8 mouse cellular contexts compared by ENCODE assay signal in the genomic region with DNA sequence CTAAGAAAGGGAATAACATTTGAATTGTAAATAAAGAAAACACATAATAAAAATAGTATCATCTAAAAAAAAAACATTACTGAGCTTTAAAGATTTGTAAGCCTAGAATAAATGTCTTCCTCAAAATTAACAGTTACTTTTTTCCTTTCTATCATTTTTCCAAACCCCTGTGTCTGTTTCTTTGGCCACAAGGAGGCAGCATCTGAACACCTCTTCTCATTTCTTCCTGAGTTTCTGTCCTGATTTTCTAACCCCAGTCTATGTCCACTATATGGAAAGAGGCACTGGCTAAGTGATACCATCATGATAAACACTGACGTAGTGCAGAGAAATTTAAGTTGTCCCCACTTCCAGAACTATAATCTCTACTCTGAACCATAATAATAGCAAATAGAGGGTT. TPM values are rescaled to one million over a fixed set of nuclear protein-coding genes. Genes with fewer than 3 reads are reported as not detected.
DNase-seq lines count a peak whose midpoint lies in the region; ATAC-seq and TF ChIP-seq lines count a peak whose summit lies in the region.
"Had no signal": no experiment of that assay in that cellular context is flagged by ENCODE, and none has a peak within 500 bp of the region (broad histone marks: within the 10 kb centered on the region; RNA-seq: fewer than 3 reads in every experiment).

No protein-coding gene starts in this region.

- peak; percentile 42; the same call in 1 of the 2 replicates for TF ChIP-seq CTCF in brain, embryonic 14.5 days (IDR thresholded peaks at IDR 0.05; ENCODE audit: borderline replicate concordance, extremely low read depth, insufficient read depth, insufficient read length)

- H3K27ac ChIP-seq in kidney, embryonic 16.5 days (ENCODE audit: low read length), result no peak overlapping the region

- no peaks in the 10 kb centered on the region for H3K4me1 ChIP-seq in kidney, embryonic 16.5 days (ENCODE audit: insufficient read depth, low read length)

- peak; percentile 8 to 20 for DNase-seq in kidney, postnatal 4 days
- peak; percentile 59 for DNase-seq in MN1 (ENCODE audit: low spot score)
- peak; percentile 52 for DNase-seq in brain, embryonic 14.5 days (ENCODE audit: low read depth)
- DNase-seq in layer of hippocampus, postnatal 36 days, result peak; percentile 3 to 5
- no peak for DNase-seq in heart, adult 9 months (ENCODE audit: low spot score in 2 of 2)
- no peak for DNase-seq in spleen, postnatal 14 days (ENCODE audit: low spot score in 2 of 2)
- DNase-seq: heart, postnatal 14 days had no signal

- no peak overlapping the region for H3K4me2 ChIP-seq in kidney, embryonic 16.5 days (replicated peaks; ENCODE audit: low read depth, low read length)

- H3K27me3 ChIP-seq in kidney, embryonic 16.5 days (ENCODE audit: insufficient read depth, low read length), result no peaks in the 10 kb centered on the region

- ATAC-seq in kidney, embryonic 16.5 days (ENCODE audit: low FRiP score, low TSS enrichment), result no peak

- H3K36me3 ChIP-seq in kidney, embryonic 16.5 days (ENCODE audit: insufficient read depth, low read length), result no peaks in the 10 kb centered on the region

- H3K9ac ChIP-seq in kidney, embryonic 16.5 days (replicated peaks; ENCODE audit: low read length), result no peak overlapping the region

- TF ChIP-seq POLR2A in brain, embryonic 14.5 days (IDR thresholded peaks at IDR 0.05; ENCODE audit: borderline replicate concordance, extremely low read depth, insufficient read depth, insufficient read length, poor library complexity, severe bottlenecking), result no peak

- no peaks in the 10 kb centered on the region for H3K9me3 ChIP-seq in kidney, embryonic 16.5 days (ENCODE audit: low read length)

- 32% methylated on average over 1 of the region's 1 CpGs for WGBS in kidney, embryonic 16.5 days

- no peak overlapping the region for H3K4me3 ChIP-seq in kidney, embryonic 16.5 days (ENCODE audit: low read length)

RNA-seq across cellular contexts. Expression of a gene that starts 55.8 kb away (rescaled TPM):
- 0.35 and 1.2 TPM in 2 replicates for polyA plus RNA-seq in kidney, embryonic 16.5 days (2015; fragmentation: Nextera tagmentation; extraction: Ambion mirVana)
- polyA plus RNA-seq in brain, embryonic 14.5 days (2012; rRNA removed), result 79.8 and 102 TPM in 2 replicates
- 100 to 1,000 TPM; 168 to 172 TPM for total RNA-seq in layer of hippocampus, postnatal 36 days (2021)
- total RNA-seq: heart, postnatal 14 days had no signal

Comparison
In these comparisons a context has a peak if more than half of its experiments do, and no peak if none do; other contexts are left out.
1. DNase-seq: peak in kidney, postnatal 4 days (2 of 2), MN1 (single experiment), brain, embryonic 14.5 days (single experiment) and layer of hippocampus, postnatal 36 days (2 of 2); none in heart, adult 9 months (0 of 2) and spleen, postnatal 14 days (0 of 2).
2. RNA of a gene that starts 55.8 kb away (polyA plus RNA-seq): 79.8 to 102 TPM in brain, embryonic 14.5 days; 0.35 to 1.2 TPM in kidney, embryonic 16.5 days; every median in the first group is over 10 times any median in the second.